Mouse (Mus musculus) urinary bladder, postnatal 36 days (tissue): ENCODE results near the gene Muc5b.

Source experiments
- DNase-seq, 2 experiments: peaks; one replicate each; pipeline ENCODE4 v3.0.0; 2022; ENCODE audit warnings: low spot score in 2 of 2, mixed read lengths in 1 of 2

Gene Muc5b

GRCm38 (mm10) chr7:141902269-141902729 lies 63.4 kb downstream of the Muc5b start:
- peak; percentile 99 to 100 for DNase-seq

- no peak for DNase-seq
Observed at GRCm38 (mm10) chr7:141902791-141903190, 63.9 kb downstream of the Muc5b start.

- no peak for DNase-seq
Observed at GRCm38 (mm10) chr7:141908591-141908990, 69.7 kb downstream of the Muc5b start.

DNA sequence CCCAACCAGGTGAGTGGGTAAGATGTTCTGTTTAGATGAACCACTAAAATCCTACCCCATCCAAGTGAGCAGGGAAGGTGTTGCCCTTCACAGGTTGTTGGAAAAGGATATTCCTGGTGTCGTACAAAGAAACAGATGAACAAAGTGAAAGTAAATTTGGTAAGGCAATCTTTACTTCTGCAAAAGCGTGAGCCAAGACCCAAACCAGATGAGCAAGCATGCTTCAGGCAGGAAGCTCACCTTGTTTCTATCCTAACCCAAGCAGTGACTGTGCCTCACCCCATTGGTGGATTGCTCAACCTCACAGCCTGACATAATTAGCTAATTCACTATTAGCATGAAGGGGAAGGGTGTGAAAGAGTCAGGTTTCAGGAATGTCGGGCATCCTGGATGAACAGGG lies 72.4 kb downstream of the Muc5b start:
- DNase-seq: no peak

GRCm38 (mm10) chr7:141918407-141918806 lies 79.5 kb downstream of the Muc5b start, which contains the start of gene Tollip:
Tollip (minus strand) TSS chr7:141918507.
- no peak for DNase-seq
